Mouse (Mus musculus) intestine, embryonic 14.5 days (tissue): ENCODE measurements around the gene Crtap. TPM values are rescaled to one million over a fixed set of nuclear protein-coding genes. Genes with fewer than 3 reads are reported as not detected.
"Not testable (repeated sequence)": the region's sequence is repeated elsewhere in the genome, so short reads cannot be mapped to it uniquely, and the experiment has no call there.

Experiments
- ATAC-seq: fragments of 200-750 bp; cut with Nextera tagmentation; replicated peaks from 2 replicates; pipeline ENCODE4 v1.8.0; 2017; ENCODE audit warnings: low read depth, moderate number of reproducible peaks, moderate TSS enrichment, moderate library complexity; ENCODE audit not compliant: low FRiP score, low TSS enrichment
- DNase-seq: peaks from one replicate; pipeline ENCODE4 v3.0.0-alpha.2; 2018; ENCODE audit warnings: low spot score
- H3K27ac ChIP-seq: fragments of 300-500 bp; sonication (generic); 2 replicates; pipeline ENCODE4 v1.5.1; 2014; ENCODE audit warnings: low read depth, mild to moderate bottlenecking, control low read depth
- H3K27me3 ChIP-seq: fragments of 300-500 bp; sonication (generic); replicated peaks from 2 replicates; pipeline ENCODE4 v1.6.1; 2014; ENCODE audit warnings: low read length, control low read depth; ENCODE audit not compliant: control insufficient read depth, insufficient read depth
- H3K36me3 ChIP-seq: fragments of 300-500 bp; sonication (generic); 2 replicates; pipeline ENCODE4 v1.6.1; 2014; ENCODE audit warnings: low read length, control low read depth; ENCODE audit not compliant: control insufficient read depth, insufficient read depth
- H3K4me1 ChIP-seq: fragments of 300-500 bp; sonication (generic); replicated peaks from 2 replicates; pipeline ENCODE4 v1.6.1; 2014; ENCODE audit warnings: low read length, control low read depth, mixed read lengths; ENCODE audit not compliant: control insufficient read depth, insufficient read depth
- H3K4me2 ChIP-seq: fragments of 300-500 bp; sonication (generic); 2 replicates; pipeline ENCODE4 v1.6.1; 2014; ENCODE audit warnings: low read length
- H3K4me3 ChIP-seq: fragments of 300-500 bp; sonication (generic); 2 replicates; pipeline ENCODE4 v1.5.1; 2014; ENCODE audit warnings: low read depth, low read length, control low read depth, mixed read lengths
- H3K9ac ChIP-seq: fragments of 300-500 bp; sonication (generic); 2 replicates; pipeline ENCODE4 v1.6.1; 2014; ENCODE audit warnings: mild to moderate bottlenecking, low read length
- H3K9me3 ChIP-seq: fragments of 300-500 bp; sonication (generic); 2 replicates; pipeline ENCODE4 v1.6.1; 2016; ENCODE audit warnings: low read length, control low read depth; ENCODE audit not compliant: control insufficient read depth
- WGBS: fragments of 180-500 bp; shearing (Covaris S2); extraction: QIAGEN DNeasy Blood & Tissue Kit; methylation state at CpG from one replicate; pipeline ENCODE4 v1.1.7; 2014; 5-methylcytosine and 5-hydroxymethylcytosine counted together
- polyA plus RNA-seq: library from polyadenylated mRNA; unstranded; fragments of >200 nt; fragmentation: Nextera tagmentation; extraction: Ambion mirVana; gene quantifications from 2 replicates; pipeline ENCODE4 v1.2.1, GENCODE M21; 2014

Gene Crtap
- polyA plus RNA-seq, 1 experiment from 2014 or later: 124 TPM

DNA sequence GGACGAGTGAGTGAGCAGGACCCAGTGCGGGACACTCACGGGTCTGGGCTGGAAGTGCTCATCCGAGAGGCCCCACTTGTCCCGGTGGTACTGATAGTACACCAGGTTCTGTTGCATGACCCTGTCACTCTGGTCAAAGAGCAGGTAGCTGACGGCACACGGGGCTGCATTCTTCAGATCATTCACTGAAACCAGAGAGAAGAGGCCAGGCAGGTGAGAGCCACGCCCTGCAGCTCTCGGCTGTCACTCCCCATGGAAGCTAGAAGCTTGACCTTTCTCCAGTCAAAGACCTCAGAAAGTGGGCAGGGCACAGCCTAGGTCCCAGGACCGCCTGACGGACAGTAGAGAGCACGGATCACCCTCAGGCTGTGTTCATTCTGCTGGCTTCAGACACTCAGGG lies 10.6 kb downstream of the Crtap start:
- WGBS: 78% methylated on average over 12 of the region's 12 CpGs
- Histone ChIP-seq H3K9ac (no peak overlapping the region), H3K4me2 (no peak overlapping the region), H3K4me3 (no peak overlapping the region), H3K9me3 (no peaks in the 10 kb centered on the region), H3K36me3 (peaks cover 63% of the 10 kb centered on the region), H3K4me1 (no peaks in the 10 kb centered on the region), H3K27me3 (no peaks in the 10 kb centered on the region), H3K27ac (no peak overlapping the region)
- ATAC-seq: no peak
- no peak for DNase-seq

- Histone ChIP-seq H3K4me2 (no peak overlapping the region), H3K4me3 (no peak overlapping the region), H3K4me1 (no peaks in the 10 kb centered on the region), H3K36me3 (peaks cover 45% of the 10 kb centered on the region), H3K27me3 (no peaks in the 10 kb centered on the region), H3K9ac (no peak overlapping the region), H3K27ac (no peak overlapping the region), H3K9me3 (no peaks in the 10 kb centered on the region)
- no peak for ATAC-seq
- 93% methylated on average over 10 of the region's 10 CpGs for WGBS
- no peak for DNase-seq
These were observed 13.3 kb downstream of the Crtap start for GRCm38 (mm10) chr9:114377168-114377567.

DNA sequence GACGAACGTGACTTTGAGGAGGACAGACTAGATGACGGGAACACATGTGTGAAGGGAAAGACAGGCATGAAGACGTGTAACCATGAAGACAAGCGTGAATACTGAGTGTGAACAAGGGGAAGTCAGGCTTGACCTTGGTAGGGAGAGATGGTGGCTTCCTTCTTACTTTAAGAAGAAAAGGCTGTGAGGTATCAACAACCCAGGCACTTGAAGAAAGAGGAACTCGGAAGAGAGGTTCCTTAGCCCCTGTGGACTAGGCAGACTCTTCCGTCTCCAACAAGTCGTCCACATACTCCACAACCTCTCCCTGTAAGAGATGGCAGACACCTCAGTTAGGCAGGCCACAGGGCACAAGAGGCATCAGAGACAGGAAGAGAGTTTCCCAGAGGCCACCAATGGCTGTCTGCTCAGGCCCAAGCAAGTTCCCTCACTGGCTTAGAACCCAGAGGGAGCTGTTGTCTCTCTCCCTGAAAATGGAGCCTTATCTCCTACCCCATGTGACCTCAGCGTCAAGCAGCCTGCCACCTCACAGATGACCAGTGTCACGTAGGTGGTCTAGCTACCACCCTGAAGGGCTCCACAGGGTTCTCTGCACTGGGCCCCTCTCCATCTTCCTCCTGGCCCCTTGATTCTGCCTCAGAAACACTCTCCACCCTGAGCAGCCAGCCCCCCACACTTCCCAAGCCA lies 15.1 kb downstream of the Crtap start:
- H3K9ac ChIP-seq: no peak overlapping the region
- H3K9me3 ChIP-seq: no peaks in the 10 kb centered on the region
- DNase-seq (peak; percentile 31), ATAC-seq (no peak)
- no peak overlapping the region for H3K4me3 ChIP-seq
- H3K36me3 ChIP-seq: peaks cover 45% of the 10 kb centered on the region
- H3K4me1 ChIP-seq: no peaks in the 10 kb centered on the region
- H3K27me3 ChIP-seq: no peaks in the 10 kb centered on the region
- no peak overlapping the region for H3K27ac ChIP-seq
- H3K4me2 ChIP-seq: no peak overlapping the region
- 85% methylated on average over 10 of the region's 10 CpGs for WGBS

DNA sequence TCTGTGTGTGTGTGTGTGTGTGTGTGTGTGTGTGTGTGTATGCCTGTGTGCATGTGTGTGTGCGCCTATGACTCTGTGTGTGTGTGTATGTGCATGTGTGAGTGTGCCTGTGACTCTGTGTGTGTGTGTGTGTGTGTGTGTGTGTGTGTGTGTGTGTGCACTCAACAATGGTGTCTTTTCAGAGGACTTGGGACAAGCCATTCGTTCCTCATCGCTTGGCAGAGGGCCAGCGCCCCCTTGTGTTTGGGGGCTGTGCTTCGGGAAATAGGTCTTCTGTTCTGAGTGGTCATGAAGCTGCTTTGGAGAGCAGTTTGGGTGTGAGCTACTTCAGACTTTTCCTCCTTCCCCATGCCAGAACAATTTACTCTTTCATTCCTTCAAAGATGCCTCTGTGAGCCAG lies 18.8 kb downstream of the Crtap start:
- peak; percentile 48 for DNase-seq

DNA sequence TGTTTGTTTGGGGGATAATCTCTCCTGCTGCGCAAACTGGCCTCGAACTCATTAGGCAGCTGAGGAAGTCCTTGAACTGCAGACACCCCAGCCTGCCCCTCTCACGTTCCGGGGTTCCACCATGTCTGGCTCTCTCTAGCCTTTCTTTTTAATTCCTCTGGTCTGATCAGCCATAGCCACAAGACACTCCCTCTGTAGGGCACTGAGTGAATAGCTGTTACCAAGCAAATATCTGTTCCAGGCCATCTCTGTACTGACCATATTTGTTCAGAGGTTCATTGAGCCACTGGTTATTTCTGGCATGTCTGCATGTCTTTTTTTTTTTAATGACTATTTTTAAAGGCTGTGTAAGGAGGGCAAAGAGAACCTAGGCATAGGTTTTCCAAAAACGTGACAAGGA lies 21.1 kb downstream of the Crtap start:
- H3K27me3 ChIP-seq, H3K27ac ChIP-seq, DNase-seq, H3K36me3 ChIP-seq, ATAC-seq, H3K4me1 ChIP-seq, H3K4me2 ChIP-seq, H3K9me3 ChIP-seq, H3K4me3 ChIP-seq, H3K9ac ChIP-seq: not testable (repeated sequence)
- WGBS: 67% methylated on average over 5 of the region's 5 CpGs

More for the DNA sequence above, 18.8 kb downstream of the Crtap start:
- H3K9ac ChIP-seq, H3K4me2 ChIP-seq, ATAC-seq, H3K9me3 ChIP-seq, H3K4me3 ChIP-seq, H3K4me1 ChIP-seq, H3K27me3 ChIP-seq, H3K27ac ChIP-seq: not testable (repeated sequence)
- 32% methylated on average over 5 of the region's 5 CpGs for WGBS
- H3K36me3 ChIP-seq: peaks cover 17% of the 10 kb centered on the region

DNA sequence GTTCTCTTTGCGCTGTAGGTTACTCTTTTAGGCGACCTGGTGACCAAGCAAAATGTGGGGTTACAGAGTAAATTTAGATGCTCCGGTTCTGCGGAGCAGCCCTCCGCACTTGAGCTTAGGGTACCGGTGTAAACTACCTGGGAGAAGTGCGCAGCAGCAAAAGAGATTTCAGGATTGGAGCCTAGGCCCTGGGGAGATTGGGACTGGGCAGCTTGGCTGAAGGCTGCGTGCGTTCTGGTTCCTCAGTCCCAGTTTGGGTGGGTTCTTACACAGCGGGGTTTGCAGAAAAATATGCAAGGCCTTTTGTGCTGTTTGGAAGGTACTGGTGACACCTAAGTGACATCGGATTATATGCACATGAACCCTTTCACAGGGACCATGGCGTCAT lies 22.0 kb downstream of the Crtap start:
- ATAC-seq: no peak; the same call in 1 of the 2 replicates

GRCm38 (mm10) chr9:114367783-114368470 lies 22.5 kb downstream of the Crtap start:
- Histone ChIP-seq H3K36me3 (no peaks in the 10 kb centered on the region), H3K4me1 (no peaks in the 10 kb centered on the region), H3K9me3 (no peaks in the 10 kb centered on the region), H3K27me3 (no peaks in the 10 kb centered on the region), H3K4me2 (peak overlapping the region; percentile 84), H3K9ac (peak overlapping the region; percentile 51), H3K4me3 (peak overlapping the region; percentile 49), H3K27ac (no peak overlapping the region)
- DNase-seq: peak; percentile 91
- WGBS: under 1% methylated on average over 48 of the region's 48 CpGs
- ATAC-seq: peak; percentile 85

More for the DNA sequence above, 22.0 kb downstream of the Crtap start:
- H3K27me3 ChIP-seq: no peaks in the 10 kb centered on the region
- H3K9me3 ChIP-seq: no peaks in the 10 kb centered on the region
- H3K36me3 ChIP-seq: no peaks in the 10 kb centered on the region
- no peak for DNase-seq
- H3K9ac ChIP-seq: peak overlapping the region; percentile 51
- peak overlapping the region; percentile 84 for H3K4me2 ChIP-seq
- H3K27ac ChIP-seq: no peak overlapping the region
- no peaks in the 10 kb centered on the region for H3K4me1 ChIP-seq
- WGBS: 14% methylated on average over 12 of the region's 12 CpGs
- H3K4me3 ChIP-seq: peak overlapping the region; percentile 49

GRCm38 (mm10) chr9:114329855-114330254 lies 60.6 kb downstream of the Crtap start, which contains the start of gene Bcl2a1c:
Gene Bcl2a1c, plus strand, starts transcription at chr9:114330135.
- H3K4me3 ChIP-seq, H3K4me2 ChIP-seq, H3K36me3 ChIP-seq, H3K4me1 ChIP-seq, H3K27ac ChIP-seq, H3K9me3 ChIP-seq, DNase-seq, H3K27me3 ChIP-seq, H3K9ac ChIP-seq, ATAC-seq: not testable (repeated sequence)
- 77% methylated on average over 9 of the region's 9 CpGs for WGBS

DNA sequence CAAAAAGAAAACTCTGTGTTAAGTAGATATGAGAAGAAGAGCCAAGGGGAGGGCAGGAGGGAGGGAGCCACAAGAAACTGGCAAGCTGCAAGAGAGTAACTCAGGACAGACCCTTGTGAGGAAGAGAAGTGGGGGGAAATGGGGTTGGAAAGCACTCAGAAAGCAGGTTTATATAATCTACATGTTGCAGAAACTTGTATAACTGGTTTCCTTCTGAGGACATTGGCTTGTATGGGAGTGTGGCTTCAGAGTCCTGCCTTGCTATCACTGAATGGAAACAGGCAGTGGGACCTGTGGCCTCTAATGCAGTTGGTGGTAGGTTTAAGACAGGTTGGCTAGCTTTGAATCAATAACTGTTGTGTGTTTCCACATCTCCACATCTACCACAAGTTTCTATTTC lies 62.1 kb downstream of the Crtap start:
- H3K36me3 ChIP-seq, H3K4me3 ChIP-seq, H3K27ac ChIP-seq, DNase-seq, H3K9me3 ChIP-seq, H3K27me3 ChIP-seq, H3K4me2 ChIP-seq, ATAC-seq, H3K4me1 ChIP-seq, H3K9ac ChIP-seq: not testable (repeated sequence)
